Comparison of ENCODE assay signal across 8 mouse cellular contexts in the genomic region with DNA sequence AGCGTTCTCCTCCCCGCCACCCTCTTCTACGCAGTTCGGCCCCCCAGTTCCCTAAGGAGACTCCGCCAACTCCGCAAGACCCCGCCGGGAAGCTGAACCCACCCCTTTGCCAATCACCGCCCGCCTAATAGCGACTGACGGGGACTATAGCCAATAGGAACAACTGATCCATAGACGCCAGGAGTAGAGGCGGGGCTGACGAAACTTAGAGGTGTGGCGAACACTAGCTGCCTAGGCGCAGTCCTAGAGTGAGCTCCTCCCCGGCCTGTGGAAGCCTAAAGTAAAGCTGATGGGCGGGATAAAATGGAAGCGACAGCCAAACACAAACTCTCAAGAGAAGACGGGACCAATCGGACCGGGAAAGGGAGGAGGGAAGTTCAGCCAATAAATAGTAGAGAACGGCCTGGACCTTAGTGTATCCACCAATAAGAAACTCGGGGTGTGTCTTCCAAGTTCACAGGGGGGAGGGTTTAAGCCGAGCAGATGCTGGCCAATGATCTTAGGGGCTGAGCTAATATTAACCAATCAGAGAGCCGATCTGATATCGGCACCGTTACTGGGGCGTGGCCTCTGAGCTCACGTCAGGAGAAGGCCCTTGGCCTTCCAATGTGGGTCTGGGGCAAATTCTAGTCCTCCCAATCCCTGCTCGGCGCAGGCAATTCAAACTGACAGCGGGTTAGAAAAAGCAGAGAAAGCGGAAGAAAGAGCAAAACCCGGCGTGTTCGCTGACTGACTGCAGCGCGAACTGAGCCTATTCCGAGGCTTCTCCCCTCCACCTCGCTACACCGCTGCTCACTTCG. TPM values are rescaled to one million over a fixed set of nuclear protein-coding genes. Genes with fewer than 3 reads are reported as not detected.
DNase-seq lines count a peak whose midpoint lies in the region; ATAC-seq lines count a peak whose summit lies in the region.

A gene (minus strand): TSS at position 72 of the 800 bp plus-strand sequence.
A gene (plus strand): TSS at position 623 of the 800 bp plus-strand sequence.

- peak; percentile 100 for DNase-seq in adipocyte (ENCODE audit: low spot score)
- DNase-seq in embryo, embryonic 10 days (ENCODE audit: low spot score) = peak; percentile 99
- DNase-seq in gastrocnemius, postnatal 10 days = peak; percentile 90
- peak; percentile 100 for DNase-seq in induced T-regulatory cell, adult 2 months (ENCODE audit: low read depth)
- DNase-seq in left cerebral cortex, adult 9 months (ENCODE audit: low spot score in 2 of 2) = peak; percentile 99 to 100
- DNase-seq in right cerebral cortex, postnatal 14 days = peak; percentile 94
- peak; percentile 97 to 98 for DNase-seq in urinary bladder, postnatal 36 days (ENCODE audit: low spot score in 2 of 2)

- ATAC-seq in megakaryocyte progenitor cell, adult 5-6 weeks (replicated peaks; ENCODE audit: poor library complexity) = peak; percentile 71

RNA-seq across cellular contexts. Expression of the first gene that starts in this region (rescaled TPM):
- 10 to 100 TPM; 43.7 to 53.7 TPM for total RNA-seq in gastrocnemius, postnatal 10 days (2021)
- total RNA-seq in megakaryocyte progenitor cell, adult 5-6 weeks (2015) = 32.5 and 40.9 TPM in 2 replicates
- total RNA-seq in megakaryocyte progenitor cell, adult 5-6 weeks (2017) = 12.0 and 14.8 TPM in 2 replicates

RNA-seq across cellular contexts. Expression of the second gene that starts in this region (rescaled TPM):
- total RNA-seq in gastrocnemius, postnatal 10 days (2021) = 1 to 10 TPM; 1.0 to 1.4 TPM
- 9.8 and 11.4 TPM in 2 replicates for total RNA-seq in megakaryocyte progenitor cell, adult 5-6 weeks (2015)
- 3.4 and 5.2 TPM in 2 replicates for total RNA-seq in megakaryocyte progenitor cell, adult 5-6 weeks (2017)

Comparison
In these comparisons a context has a peak if more than half of its experiments do, and no peak if none do; other contexts are left out.
1. Peak in every context shown above with its lines: DNase-seq and ATAC-seq.